Mouse (Mus musculus) stomach, embryonic 14.5 days (tissue): ENCODE measurements at regions not wholly inside any gene's neighbourhood (a gene's known extent, or its start where the extent isn't known, plus 50 kb on each side); places are given as distances from the start of the nearest gene placed in this dataset.

Experiments used
- ATAC-seq: fragments of 200-750 bp; cut with Nextera tagmentation; 2 replicates; pipeline ENCODE4 v1.8.0; 2017; ENCODE audit warnings: low read depth, moderate TSS enrichment; ENCODE audit not compliant: insufficient number of reproducible peaks, insufficient read depth, low FRiP score
- H3K27ac ChIP-seq: fragments of 300-500 bp; sonication (generic); 2 replicates; pipeline ENCODE4 v1.5.1; 2014; ENCODE audit warnings: mild to moderate bottlenecking, low read length, moderate library complexity, mixed read lengths
- H3K27me3 ChIP-seq: fragments of 300-500 bp; sonication (generic); 2 replicates; pipeline ENCODE4 v1.6.1; 2014; ENCODE audit warnings: low read length, control low read depth, mixed read lengths; ENCODE audit not compliant: control insufficient read depth, insufficient read depth
- H3K36me3 ChIP-seq: fragments of 300-500 bp; sonication (generic); 2 replicates; pipeline ENCODE4 v1.6.1; 2014; ENCODE audit warnings: mild to moderate bottlenecking, control low read depth, low read length, moderate library complexity, mixed read lengths; ENCODE audit not compliant: control insufficient read depth, insufficient read depth
- H3K4me1 ChIP-seq: fragments of 300-500 bp; sonication (generic); 2 replicates; pipeline ENCODE4 v1.6.1; 2014; ENCODE audit warnings: low read length, control low read depth, mixed read lengths; ENCODE audit not compliant: control insufficient read depth, insufficient read depth
- H3K4me2 ChIP-seq: fragments of 300-500 bp; sonication (generic); replicated peaks from 2 replicates; pipeline ENCODE4 v1.6.1; 2014; ENCODE audit warnings: low read depth, low read length, control low read depth
- H3K4me3 ChIP-seq: fragments of 300-500 bp; sonication (generic); 2 replicates; pipeline ENCODE4 v1.5.1; 2014; ENCODE audit warnings: low read depth, low read length, control low read depth
- H3K9ac ChIP-seq: fragments of 300-500 bp; sonication (generic); replicated peaks from 2 replicates; pipeline ENCODE4 v1.6.1; 2014; ENCODE audit warnings: low read depth, mild to moderate bottlenecking, control low read depth, low read length, moderate library complexity, mixed read lengths
- H3K9me3 ChIP-seq: fragments of 300-500 bp; sonication (generic); 2 replicates; pipeline ENCODE4 v1.6.1; 2016; ENCODE audit warnings: low read depth, low read length, control low read depth; ENCODE audit not compliant: control insufficient read depth
- WGBS: fragments of 180-500 bp; shearing (Covaris S2); extraction: QIAGEN DNeasy Blood & Tissue Kit; methylation state at CpG from one replicate; pipeline ENCODE4 v1.1.7; 2014; 5-methylcytosine and 5-hydroxymethylcytosine counted together

DNA sequence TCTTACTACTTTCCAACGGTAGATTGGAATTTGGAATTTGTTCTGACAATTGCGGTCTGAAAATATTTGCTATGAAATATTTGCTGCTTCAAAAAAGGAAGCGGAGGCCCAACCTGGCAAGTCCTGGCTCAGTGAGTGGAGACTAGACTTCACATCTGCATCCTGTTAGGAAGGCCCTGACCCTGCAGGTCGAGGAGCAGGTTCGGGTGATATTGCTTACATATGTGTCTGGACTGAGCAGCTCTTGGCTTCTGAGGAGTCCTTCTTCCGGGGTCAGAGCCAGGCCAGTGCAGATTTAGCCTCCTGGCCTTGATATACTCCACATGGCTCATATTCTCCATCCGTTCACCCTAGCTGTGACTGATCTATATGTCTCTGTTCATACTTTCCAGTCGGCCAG is 1026.6 kb downstream of the Bcl11a start:
- Histone ChIP-seq H3K4me1 (no peaks in the 10 kb centered on the region), H3K4me3 (no peak overlapping the region), H3K9me3 (no peaks in the 10 kb centered on the region), H3K9ac (no peak overlapping the region), H3K27me3 (no peaks in the 10 kb centered on the region), H3K27ac (no peak overlapping the region), H3K36me3 (no peaks in the 10 kb centered on the region), H3K4me2 (no peak overlapping the region)
- 48% methylated on average over 8 of the region's 8 CpGs for WGBS
- peak; percentile 28; the same call in 1 of the 2 replicates for ATAC-seq

DNA sequence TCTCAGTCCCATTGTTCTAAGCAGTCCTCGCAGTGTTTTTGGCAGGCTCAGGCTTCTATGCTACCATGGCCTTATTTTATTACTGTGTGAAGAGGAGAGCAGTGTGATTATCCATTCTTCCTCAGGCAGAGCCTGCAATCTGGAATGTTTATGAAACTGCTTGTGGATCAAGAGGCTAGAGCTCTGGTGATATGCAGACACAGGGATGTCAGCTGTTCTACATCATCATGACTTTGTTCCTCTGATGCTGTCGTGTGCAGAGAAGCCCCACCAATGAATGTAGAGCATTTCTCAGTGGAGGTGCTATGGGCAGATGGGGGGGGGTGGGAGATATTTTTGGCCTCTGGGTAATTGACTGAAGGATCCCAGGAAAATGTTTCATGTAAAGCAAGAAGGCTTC is 1046.6 kb downstream of the Bcl11a start:
- no peaks in the 10 kb centered on the region for H3K36me3 ChIP-seq
- 24% methylated on average over 2 of the region's 2 CpGs for WGBS
- no peaks in the 10 kb centered on the region for H3K9me3 ChIP-seq
- H3K27ac ChIP-seq: no peak overlapping the region
- no peak overlapping the region for H3K9ac ChIP-seq
- no peaks in the 10 kb centered on the region for H3K27me3 ChIP-seq
- no peak overlapping the region for H3K4me3 ChIP-seq
- no peak overlapping the region for H3K4me2 ChIP-seq
- H3K4me1 ChIP-seq: no peaks in the 10 kb centered on the region
- peak; percentile 33; the same call in 1 of the 2 replicates for ATAC-seq

DNA sequence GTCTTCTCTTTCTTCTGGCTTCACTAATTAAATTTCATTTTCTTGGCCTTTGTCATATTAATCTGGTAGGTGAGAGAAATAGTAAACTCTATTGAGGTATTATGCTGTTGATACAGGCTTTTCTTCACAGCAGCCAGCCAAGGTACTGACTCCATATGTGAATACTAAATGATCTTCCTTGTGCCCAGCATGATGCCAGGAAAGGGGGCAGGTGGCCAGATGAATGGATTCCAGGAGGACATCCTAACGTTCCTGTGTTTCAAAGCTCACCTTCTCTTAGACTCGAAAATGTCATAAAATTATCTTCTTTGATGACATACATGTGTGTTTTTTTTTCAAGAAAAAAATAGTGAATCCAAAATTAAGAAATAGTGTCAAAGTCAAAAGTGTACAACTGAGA is 1064.4 kb downstream of the Bcl11a start:
- ATAC-seq: no peak
- H3K4me1 ChIP-seq: no peaks in the 10 kb centered on the region
- no peaks in the 10 kb centered on the region for H3K36me3 ChIP-seq
- no peak overlapping the region for H3K27ac ChIP-seq
- WGBS: 81% methylated on average over 2 of the region's 2 CpGs
- H3K27me3 ChIP-seq: no peaks in the 10 kb centered on the region
- H3K9ac ChIP-seq: no peak overlapping the region
- H3K4me3 ChIP-seq: no peak overlapping the region
- no peaks in the 10 kb centered on the region for H3K9me3 ChIP-seq
- no peak overlapping the region for H3K4me2 ChIP-seq

DNA sequence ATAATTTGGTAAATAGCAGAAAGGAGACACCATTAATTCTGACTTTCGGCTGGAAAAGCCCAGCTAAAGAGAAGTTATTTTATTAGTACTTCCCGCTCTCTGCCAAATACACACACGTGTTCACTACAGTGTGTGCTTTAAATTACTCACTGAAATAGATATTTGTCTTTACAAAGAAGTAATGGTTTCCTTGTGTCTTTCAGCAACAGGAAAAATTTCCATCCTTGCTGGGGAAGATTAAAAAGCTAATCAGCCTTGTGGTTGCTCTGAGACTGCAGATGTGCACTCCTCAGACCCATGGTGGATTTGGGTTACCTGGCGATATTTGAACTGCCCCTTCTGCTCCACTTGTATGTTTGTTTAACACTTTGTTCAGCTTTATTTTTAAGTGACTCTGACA is 1065.0 kb downstream of the Bcl11a start:
- 68% methylated on average over 4 of the region's 4 CpGs for WGBS
- no peaks in the 10 kb centered on the region for H3K27me3 ChIP-seq
- H3K9me3 ChIP-seq: no peaks in the 10 kb centered on the region
- H3K4me2 ChIP-seq: no peak overlapping the region
- no peaks in the 10 kb centered on the region for H3K36me3 ChIP-seq
- H3K27ac ChIP-seq: no peak overlapping the region
- H3K4me3 ChIP-seq: no peak overlapping the region
- no peak for ATAC-seq
- no peak overlapping the region for H3K9ac ChIP-seq
- no peaks in the 10 kb centered on the region for H3K4me1 ChIP-seq

DNA sequence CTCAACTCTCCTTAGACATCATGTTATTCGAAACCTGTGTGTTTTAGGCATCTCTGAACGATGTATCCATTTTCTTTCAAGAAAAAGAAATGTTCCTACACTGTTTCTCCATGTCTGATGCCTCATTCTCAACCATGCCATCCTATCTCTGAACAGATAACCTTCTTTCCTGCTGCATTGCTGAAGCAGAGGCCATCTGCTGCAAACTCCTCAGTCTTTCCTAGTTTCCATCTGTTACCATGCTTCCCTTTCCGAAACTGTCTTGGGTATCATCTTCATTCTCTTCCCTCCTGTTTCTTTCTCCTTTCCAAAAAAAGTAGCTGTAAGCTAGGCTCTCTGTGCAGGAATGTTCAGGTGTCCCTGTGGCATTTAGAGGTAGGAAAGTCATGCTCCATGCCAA is 1063.3 kb downstream of the 5730522E02Rik start:
- WGBS: 78% methylated on average over 3 of the region's 3 CpGs
- Histone ChIP-seq H3K9ac (no peak overlapping the region), H3K4me2 (no peak overlapping the region), H3K4me1 (no peaks in the 10 kb centered on the region), H3K4me3 (no peak overlapping the region), H3K9me3 (no peaks in the 10 kb centered on the region), H3K36me3 (no peaks in the 10 kb centered on the region), H3K27me3 (no peaks in the 10 kb centered on the region), H3K27ac (no peak overlapping the region)
- no peak for ATAC-seq

DNA sequence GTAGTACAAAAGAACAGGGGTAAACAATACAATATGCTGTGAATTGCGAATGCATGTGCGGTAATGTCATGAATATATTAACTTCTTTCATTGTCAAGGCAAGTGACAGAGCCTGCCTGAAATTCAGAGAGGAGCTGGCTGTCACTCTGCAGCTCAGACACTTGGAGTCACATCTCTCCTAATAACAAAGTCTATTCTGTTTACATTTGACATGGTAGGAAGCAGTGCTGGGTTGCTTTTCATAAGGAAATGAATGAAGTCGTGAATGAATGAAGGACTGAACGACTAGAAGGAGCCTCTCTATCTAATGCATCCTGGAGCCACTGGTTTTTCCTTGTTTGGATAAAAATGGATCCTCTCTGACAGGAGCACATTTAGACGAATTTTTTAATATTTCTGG is 1053.9 kb downstream of the 5730522E02Rik start:
- Histone ChIP-seq H3K4me3 (no peak overlapping the region), H3K4me1 (no peaks in the 10 kb centered on the region), H3K36me3 (no peaks in the 10 kb centered on the region), H3K9me3 (no peaks in the 10 kb centered on the region), H3K9ac (no peak overlapping the region), H3K4me2 (no peak overlapping the region), H3K27ac (no peak overlapping the region), H3K27me3 (no peaks in the 10 kb centered on the region)
- WGBS: 37% methylated on average over 5 of the region's 5 CpGs
- no peak for ATAC-seq

DNA sequence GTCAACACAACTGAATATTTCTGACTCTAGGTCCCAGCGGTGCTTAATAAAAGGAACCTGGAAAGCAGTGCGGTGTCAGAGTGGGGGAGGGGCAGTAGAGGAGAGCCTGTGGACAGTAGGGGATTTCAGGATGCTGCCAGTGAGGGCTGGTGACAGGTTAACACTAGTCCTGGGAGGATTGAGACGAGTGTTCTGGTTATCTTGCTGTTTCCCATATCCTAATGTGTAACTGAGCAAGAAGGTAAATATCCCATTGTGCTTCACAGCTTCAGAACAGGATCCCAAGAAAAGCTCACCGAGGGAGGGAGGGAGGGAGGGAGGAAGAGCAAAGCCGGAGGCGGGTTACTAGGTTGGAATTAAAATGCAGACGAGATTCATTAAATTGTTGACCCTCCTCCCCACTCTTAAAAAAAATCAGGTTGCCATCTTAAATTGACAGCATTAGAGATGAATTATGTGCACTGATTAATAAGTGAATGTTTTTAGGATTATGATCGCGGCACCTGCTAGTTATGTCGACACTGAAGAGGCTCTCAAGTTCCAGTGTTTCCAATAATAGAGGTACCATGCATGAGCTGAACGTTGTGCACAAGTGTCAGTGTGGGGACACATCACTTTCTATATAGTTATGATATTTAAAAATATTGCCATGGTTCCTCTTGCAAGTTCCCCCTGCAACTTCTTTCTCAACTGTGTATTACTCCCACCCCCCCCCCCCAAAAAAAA is 1053.3 kb downstream of the 5730522E02Rik start:
- Histone ChIP-seq H3K9ac (no peak overlapping the region), H3K36me3 (no peaks in the 10 kb centered on the region), H3K4me3 (no peak overlapping the region), H3K4me2 (no peak overlapping the region), H3K9me3 (no peaks in the 10 kb centered on the region), H3K27me3 (no peaks in the 10 kb centered on the region), H3K4me1 (no peaks in the 10 kb centered on the region), H3K27ac (no peak overlapping the region)
- no peak for ATAC-seq
- WGBS: 31% methylated on average over 11 of the region's 11 CpGs

DNA sequence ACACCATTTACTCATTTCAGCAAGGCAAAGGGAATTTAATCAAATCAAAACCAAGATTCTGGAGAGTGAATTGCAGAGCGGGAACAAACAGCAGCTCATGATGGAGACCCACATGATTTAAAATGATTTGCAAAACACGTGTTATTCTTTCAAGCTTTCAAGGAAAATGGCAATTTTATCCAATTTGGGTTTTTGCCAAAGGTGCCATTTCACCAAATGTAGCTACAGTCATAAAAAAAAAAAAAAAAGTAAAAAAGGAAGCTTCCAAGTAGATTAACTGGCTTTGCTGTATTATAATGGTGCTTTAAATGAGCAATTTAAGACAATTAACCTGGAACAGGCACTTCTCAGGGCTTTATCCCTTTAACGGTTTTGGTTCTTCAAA is 1052.7 kb downstream of the 5730522E02Rik start:
- Histone ChIP-seq H3K36me3 (no peaks in the 10 kb centered on the region), H3K27ac (no peak overlapping the region), H3K27me3 (no peaks in the 10 kb centered on the region), H3K4me2 (no peak overlapping the region), H3K4me1 (no peaks in the 10 kb centered on the region), H3K9me3 (no peaks in the 10 kb centered on the region), H3K9ac (no peak overlapping the region), H3K4me3 (no peak overlapping the region)
- no peak for ATAC-seq
- 60% methylated on average over 3 of the region's 3 CpGs for WGBS

DNA sequence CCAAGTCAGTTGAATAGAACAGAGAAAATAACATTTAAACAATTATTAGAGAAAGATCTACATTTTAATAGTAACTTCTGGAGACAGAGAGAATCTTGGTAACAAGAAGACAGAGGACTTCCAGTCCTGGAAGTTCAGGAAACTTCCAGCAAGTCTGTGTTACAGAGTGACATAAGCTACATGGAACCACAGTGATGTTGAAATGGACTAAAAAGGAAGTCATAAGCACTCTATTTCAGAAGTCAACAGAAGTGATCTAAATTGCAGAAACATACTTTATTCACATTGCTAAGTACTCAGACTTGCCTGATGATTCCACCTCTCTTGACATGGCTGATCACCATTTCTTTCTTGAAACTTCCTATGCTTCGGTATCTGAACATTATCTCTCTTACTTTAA is 1051.7 kb downstream of the 5730522E02Rik start:
- Histone ChIP-seq H3K4me3 (no peak overlapping the region), H3K27me3 (no peaks in the 10 kb centered on the region), H3K4me2 (no peak overlapping the region), H3K4me1 (no peaks in the 10 kb centered on the region), H3K36me3 (no peaks in the 10 kb centered on the region), H3K9ac (no peak overlapping the region), H3K27ac (no peak overlapping the region), H3K9me3 (no peaks in the 10 kb centered on the region)
- 82% methylated on average over 1 of the region's 1 CpGs for WGBS
- no peak for ATAC-seq
